Mouse (Mus musculus) cerebral cortex, adult 2 months (tissue): ENCODE measurements around the gene Tec.

ENCODE experiments used
- WGBS: fragments of 180-500 bp; shearing (Covaris S2); methylation state at CpG from one replicate; pipeline ENCODE4 v1.1.7; 2018; 5-methylcytosine and 5-hydroxymethylcytosine counted together

The Tec gene

GRCm38 (mm10) chr5:72743103-72743502, 125.2 kb downstream of the Tec start:
- 91% methylated on average over 6 of the region's 6 CpGs for WGBS

- WGBS: 84% methylated on average over 7 of the region's 7 CpGs
Measured at GRCm38 (mm10) chr5:72736868-72737267, 131.4 kb downstream of the Tec start.

GRCm38 (mm10) chr5:72736437-72736836, 131.8 kb downstream of the Tec start:
- 69% methylated on average over 8 of the region's 8 CpGs for WGBS

GRCm38 (mm10) chr5:72735763-72736162, 132.5 kb downstream of the Tec start:
- 61% methylated on average over 7 of the region's 7 CpGs for WGBS

GRCm38 (mm10) chr5:72732885-72733284, 135.4 kb downstream of the Tec start:
- 90% methylated on average over 1 of the region's 1 CpGs for WGBS

GRCm38 (mm10) chr5:72725404-72725803, 142.9 kb downstream of the Tec start:
- WGBS: 86% methylated on average over 3 of the region's 3 CpGs

- 59% methylated on average over 2 of the region's 2 CpGs for WGBS
Measured at GRCm38 (mm10) chr5:72723429-72723828, 144.9 kb downstream of the Tec start.

GRCm38 (mm10) chr5:72720587-72720986, 147.7 kb downstream of the Tec start:
- WGBS: 50% methylated on average over 7 of the region's 7 CpGs

- 24% methylated on average over 4 of the region's 4 CpGs for WGBS
Measured at GRCm38 (mm10) chr5:72710572-72711278, 157.6 kb downstream of the Tec start.

- WGBS: 93% methylated on average over 9 of the region's 9 CpGs
Measured at GRCm38 (mm10) chr5:72709976-72710375, 158.3 kb downstream of the Tec start.

GRCm38 (mm10) chr5:72709451-72709850, 158.8 kb downstream of the Tec start:
- 83% methylated on average over 13 of the region's 13 CpGs for WGBS

GRCm38 (mm10) chr5:72706722-72707121, 161.6 kb downstream of the Tec start:
- 75% methylated on average over 10 of the region's 10 CpGs for WGBS

GRCm38 (mm10) chr5:72706095-72706494, 162.2 kb downstream of the Tec start:
- 69% methylated on average over 10 of the region's 10 CpGs for WGBS
